Mouse (Mus musculus): Measurements from ENCODE around the gene Wdr27.
"Not testable (repeated sequence)": the region's sequence is repeated elsewhere in the genome, so short reads cannot be mapped to it uniquely, and the experiment has no call there.

The Wdr27 gene

DNA sequence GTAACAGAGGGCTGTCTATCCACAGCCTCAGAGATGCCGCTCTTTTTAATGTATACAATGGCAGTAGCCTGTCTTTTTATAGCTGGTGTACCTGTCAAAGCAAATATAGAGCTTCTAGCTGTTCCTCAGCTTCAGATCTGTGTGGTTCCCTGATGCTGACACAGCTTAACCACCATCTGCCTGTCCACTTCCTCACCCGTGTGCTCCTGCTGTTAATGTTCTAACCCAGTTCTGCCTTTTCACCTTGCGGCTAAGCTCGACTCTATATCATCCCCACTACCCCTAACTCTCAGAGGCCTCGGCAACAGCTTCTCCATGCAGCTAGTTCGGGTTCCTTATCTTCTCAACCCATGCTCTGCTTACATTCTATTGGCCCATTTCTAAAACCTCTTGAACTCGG is 12.3 kb downstream of the Wdr27 start:
- DNase-seq (ENCODE audit: low spot score): no peak

DNA sequence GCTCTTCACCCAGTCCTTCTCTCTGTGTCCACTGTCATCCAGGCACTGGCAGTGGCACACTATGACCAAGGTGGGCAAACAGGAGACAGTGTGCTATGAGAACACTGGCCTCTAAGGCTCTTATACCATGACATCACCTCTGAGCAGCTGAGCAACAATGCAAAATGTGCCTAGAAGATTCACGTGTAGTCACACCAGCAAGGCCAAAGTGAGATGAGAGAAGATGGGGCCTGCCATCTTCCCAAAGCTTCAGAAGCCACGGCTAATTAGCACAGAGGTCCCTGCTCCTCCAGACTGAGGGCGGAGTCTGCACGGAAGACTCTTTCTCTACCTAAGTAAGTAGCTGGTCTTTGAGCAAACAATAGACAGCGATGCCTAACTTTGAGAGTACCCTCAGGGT is 14.3 kb downstream of the Wdr27 start:
- no peak for DNase-seq (ENCODE audit: low spot score)

- no peak for DNase-seq (ENCODE audit: low spot score)
Observed at GRCm38 (mm10) chr17:14927644-14928218, 15.2 kb downstream of the Wdr27 start.

- no peak for DNase-seq (ENCODE audit: low spot score)
Observed at GRCm38 (mm10) chr17:14921582-14921981, 21.4 kb downstream of the Wdr27 start.

GRCm38 (mm10) chr17:14917866-14918265 is 25.1 kb downstream of the Wdr27 start:
- DNase-seq (ENCODE audit: low spot score): no peak

- DNase-seq (ENCODE audit: low spot score): no peak
Observed at GRCm38 (mm10) chr17:14914401-14914800, 28.6 kb downstream of the Wdr27 start.

DNA sequence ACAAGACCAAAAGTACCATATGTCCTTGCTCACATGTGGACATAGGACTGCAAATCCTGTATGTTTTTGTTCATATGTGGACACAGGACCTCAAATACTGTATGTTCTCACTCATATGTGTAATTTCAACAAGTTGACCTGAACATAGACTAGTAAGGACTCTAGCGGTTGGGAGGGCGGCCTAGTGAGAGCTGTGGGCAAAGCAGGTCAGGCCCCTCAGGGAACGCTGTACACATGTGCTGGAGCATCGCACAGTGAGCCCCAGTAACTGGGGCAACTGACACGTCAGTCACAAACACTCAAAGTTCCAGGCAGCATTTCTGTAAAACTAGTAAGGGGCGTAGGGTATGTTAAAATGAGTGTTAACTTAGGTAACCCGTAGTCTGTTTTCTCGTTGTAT is 30.0 kb downstream of the Wdr27 start:
- DNase-seq (ENCODE audit: low spot score): no peak

GRCm38 (mm10) chr17:14912420-14912819 is 30.5 kb downstream of the Wdr27 start:
- DNase-seq (ENCODE audit: low spot score): no peak

DNA sequence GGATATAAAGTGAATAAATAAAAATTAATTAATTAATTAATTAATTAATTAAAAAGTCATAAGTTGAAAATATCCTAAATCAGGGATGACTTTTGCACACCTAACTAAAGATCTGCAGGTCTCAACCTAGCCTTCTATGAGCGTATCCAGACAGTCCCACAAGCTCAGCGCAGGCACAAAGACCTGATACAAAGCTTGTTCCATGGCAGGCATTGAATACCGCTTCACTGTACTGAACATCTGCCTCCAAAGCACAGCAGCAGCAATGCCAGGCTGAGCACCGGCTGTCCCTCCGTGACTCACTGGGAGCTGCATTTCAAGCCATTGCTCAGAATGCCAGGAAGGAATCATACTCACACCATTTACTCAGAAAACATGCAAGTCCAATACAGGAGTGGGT is 32.2 kb downstream of the Wdr27 start:
- DNase-seq (ENCODE audit: low spot score): no peak

DNA sequence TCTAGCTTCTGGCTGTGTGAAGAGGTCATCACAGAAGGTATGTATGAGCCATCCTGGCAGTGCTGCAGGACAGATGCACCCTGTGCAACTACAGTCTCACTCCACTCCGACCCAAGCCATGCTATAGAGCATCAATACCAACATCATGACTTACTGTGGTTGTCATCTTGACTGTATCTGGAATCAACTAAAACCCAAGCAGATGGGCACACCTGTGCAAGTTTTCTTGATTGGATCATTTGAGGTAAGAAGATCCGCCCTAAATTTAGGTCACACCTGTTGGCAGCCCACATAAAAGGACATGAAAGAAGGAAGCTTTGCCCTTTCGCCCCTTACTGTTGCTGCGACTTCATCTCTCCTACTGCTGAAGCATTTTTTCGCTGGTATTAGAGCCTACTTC is 33.6 kb downstream of the Wdr27 start:
- DNase-seq (ENCODE audit: low spot score): no peak

- DNase-seq (ENCODE audit: low spot score): no peak
Observed at GRCm38 (mm10) chr17:14907136-14907535, 35.8 kb downstream of the Wdr27 start.

DNA sequence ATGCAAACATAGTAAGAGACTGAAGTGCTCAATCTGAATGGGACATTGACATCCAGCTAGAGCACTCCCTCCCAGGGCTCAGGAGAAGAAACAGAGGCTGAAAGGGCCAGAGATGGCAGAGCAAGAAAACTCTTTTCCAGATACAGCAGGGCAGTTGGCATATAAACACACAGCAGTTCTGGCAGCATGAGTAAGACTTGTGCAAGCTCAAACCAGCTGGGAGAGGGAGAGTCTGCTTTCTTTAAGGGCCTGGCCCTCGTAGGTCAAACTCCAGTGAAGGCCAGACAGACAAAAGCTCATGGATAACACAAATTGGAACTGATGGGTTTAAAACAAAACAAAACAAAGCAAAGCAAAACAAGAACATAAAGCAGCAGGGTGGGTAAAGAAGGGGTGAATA is 36.3 kb downstream of the Wdr27 start:
- DNase-seq (ENCODE audit: low spot score): no peak

- DNase-seq (ENCODE audit: low spot score): peak; percentile 74
Observed at GRCm38 (mm10) chr17:14904637-14905265, 38.2 kb downstream of the Wdr27 start.

GRCm38 (mm10) chr17:14904206-14904605 is 38.8 kb downstream of the Wdr27 start:
- no peak for DNase-seq (ENCODE audit: low spot score)

- no peak for DNase-seq (ENCODE audit: low spot score)
Observed at GRCm38 (mm10) chr17:14903212-14903611, 39.7 kb downstream of the Wdr27 start.

DNA sequence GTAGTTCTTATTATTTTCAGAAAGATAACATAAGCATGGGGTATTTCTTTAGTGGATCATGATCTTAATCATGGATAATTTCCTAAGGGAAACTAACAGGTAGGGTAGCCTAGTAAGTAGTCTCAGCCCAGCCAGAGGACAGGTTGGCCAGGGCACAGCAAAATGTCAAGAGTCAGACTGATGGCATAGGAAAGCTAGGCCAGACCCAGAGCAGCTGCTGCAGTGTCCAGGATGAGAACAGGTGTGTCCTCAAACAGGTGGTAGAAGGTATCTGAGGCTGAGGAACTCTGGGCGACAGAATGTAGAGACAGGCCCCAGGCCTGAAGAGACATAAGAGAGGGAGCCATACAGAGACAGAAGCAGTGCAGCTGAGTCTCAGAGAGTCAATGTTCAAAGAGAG is 44.0 kb downstream of the Wdr27 start:
- no peak for DNase-seq (ENCODE audit: low spot score)

DNA sequence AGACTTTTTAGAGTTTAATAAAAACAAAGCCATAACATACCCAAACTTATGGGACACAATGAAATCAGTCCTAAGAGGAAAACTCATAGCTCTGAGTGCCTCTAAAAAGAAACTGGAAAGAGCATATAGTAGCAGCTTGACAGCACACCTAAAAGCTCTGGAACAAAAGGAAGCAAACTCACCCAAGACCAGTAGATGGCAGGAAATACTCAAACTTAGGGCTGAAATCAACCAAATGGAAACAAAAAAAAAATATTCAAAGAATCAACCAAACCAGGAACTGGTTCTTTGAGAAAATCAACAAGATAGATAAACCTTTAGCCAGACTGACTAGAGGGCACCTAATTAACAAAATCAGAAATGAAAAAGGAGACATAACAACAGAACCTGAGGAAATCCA is 47.9 kb downstream of the Wdr27 start:
- not testable (repeated sequence) for DNase-seq (ENCODE audit: low spot score)

GRCm38 (mm10) chr17:14886933-14887332 is 56.0 kb downstream of the Wdr27 start:
- DNase-seq (ENCODE audit: low spot score): no peak

- peak; percentile 14 for DNase-seq (ENCODE audit: low spot score)
Observed at GRCm38 (mm10) chr17:14874656-14875204, 68.2 kb downstream of the Wdr27 start.

DNA sequence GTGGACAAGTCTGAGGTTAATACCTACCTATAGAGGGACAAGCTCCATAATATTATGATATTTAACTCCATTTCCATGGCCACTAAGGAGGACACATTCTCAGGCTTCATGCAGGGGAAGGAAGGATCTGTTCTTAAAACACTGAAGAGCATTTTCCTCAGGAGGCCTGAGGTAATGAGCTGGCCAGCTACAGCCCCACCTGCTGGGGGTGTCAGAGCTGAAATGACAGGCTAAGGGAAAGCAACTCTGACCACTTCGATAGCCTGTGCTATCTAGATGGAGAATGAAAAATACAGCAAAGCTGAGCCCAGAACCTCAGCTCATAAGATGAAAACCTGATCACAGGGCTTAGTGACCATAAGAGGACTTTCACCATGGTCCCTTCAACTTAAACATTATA is 82.7 kb downstream of the Wdr27 start:
- no peak for DNase-seq (ENCODE audit: low spot score)

- DNase-seq (ENCODE audit: low spot score): no peak
Observed at GRCm38 (mm10) chr17:14847709-14848108, 95.2 kb downstream of the Wdr27 start.

- DNase-seq (ENCODE audit: low spot score): peak; percentile 18
Observed at GRCm38 (mm10) chr17:14846880-14847279, 96.1 kb downstream of the Wdr27 start.

DNA sequence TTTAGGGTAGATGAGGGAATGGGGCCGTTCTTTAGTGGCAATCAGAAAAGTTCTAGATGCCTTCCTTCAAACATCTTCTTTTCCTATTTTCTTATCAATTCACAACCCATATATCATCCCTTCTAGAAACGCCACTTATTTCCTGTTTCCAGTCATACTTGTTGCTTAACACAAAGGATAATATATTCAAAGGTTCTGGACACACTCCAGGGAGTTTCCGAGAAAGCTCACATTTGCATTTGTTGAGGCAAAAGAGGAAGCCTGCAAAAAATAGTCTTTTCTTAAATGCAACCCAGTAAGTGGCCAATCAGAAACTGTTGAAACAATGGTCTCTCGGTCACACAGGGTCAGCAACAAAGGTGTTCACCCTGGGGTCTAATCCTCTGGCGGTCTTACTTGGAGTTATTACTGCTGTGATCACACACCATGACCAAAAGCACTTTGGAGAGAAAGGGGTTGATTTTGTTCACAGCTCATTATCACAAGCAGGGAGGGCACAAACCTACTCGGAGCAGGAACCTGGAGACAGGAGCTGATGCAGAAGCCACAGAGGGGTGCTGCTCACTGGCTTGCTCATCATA is 116.2 kb downstream of the Wdr27 start:
- no peak for DNase-seq (ENCODE audit: low spot score)

- DNase-seq (ENCODE audit: low spot score): no peak
Observed at GRCm38 (mm10) chr17:14824938-14825337, 118.0 kb downstream of the Wdr27 start.

Measured in urinary bladder, postnatal 14 days (tissue).